8 mouse cellular contexts compared by ENCODE assay signal in the genomic region with DNA sequence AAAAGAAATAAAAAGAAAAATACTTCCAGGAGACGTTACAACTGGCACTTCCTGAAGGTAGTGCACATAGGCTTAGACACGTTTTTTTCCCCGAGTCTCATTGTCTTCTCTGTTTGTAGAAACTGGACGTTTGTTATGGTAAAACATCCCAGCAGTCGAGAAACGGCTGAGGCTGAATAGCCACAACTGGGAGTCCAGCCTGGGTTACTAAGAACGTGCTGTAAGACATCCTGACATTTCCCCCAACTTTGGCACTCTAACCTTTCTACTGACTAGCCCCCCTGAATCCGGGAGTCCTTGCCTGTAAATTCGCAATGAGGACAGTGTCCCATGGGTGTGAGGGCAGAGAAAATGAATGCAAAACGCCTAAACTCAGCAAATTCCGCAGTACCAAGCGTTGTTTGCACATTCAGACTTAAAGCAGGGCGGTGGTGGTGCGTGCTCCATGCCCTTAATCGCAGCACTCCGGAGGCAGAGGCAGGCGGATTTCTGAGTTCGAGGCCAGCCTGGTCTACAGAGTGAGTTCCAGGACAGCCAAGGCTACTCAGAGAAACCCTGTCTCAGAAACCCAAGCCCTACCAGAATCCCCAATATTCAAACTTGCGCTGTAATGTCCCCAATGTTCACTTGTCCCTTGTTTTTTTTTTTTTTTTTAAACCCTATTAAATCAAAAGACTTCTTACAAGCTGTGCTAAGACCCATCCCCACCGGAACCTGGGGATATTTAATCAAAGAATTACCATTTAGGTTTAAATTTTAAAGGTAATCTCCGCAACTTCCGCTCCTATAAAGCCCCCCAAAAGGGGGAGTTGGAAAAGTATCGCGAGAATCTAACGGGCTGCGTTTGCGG. TPM values are rescaled to one million over a fixed set of nuclear protein-coding genes. Genes with fewer than 3 reads are reported as not detected.
DNase-seq lines count a peak whose midpoint lies in the region; ATAC-seq and TF ChIP-seq lines count a peak whose summit lies in the region.

No protein-coding gene starts in this region.

- WGBS in heart, adult 2 months, result under 1% methylated on average over 27 of the region's 27 CpGs
- 2% methylated on average over 27 of the region's 27 CpGs for WGBS in kidney, adult 2 months
- under 1% methylated on average over 27 of the region's 27 CpGs for WGBS in liver, embryonic 15.5 days (ENCODE audit: insufficient replicate concordance)
- WGBS in neural tube, embryonic 12.5 days, result 3% methylated on average over 27 of the region's 27 CpGs

- peak overlapping the region; percentile 99 for H3K4me3 ChIP-seq in megakaryocyte, embryonic 14.5 days (replicated peaks)
- H3K4me3 ChIP-seq in heart, adult 2 months, result peak overlapping the region; percentile 88
- peak overlapping the region; percentile 56 for H3K4me3 ChIP-seq in kidney, adult 2 months (ENCODE audit: insufficient read depth, low read depth, low read length)
- peak overlapping the region; percentile 96 for H3K4me3 ChIP-seq in liver, embryonic 15.5 days (replicated peaks)
- peak overlapping the region; percentile 44 for H3K4me3 ChIP-seq in neural tube, embryonic 12.5 days

- no peaks in the 10 kb centered on the region; the same call in 1 of the 2 replicates for H3K79me2 ChIP-seq in heart, adult 2 months (replicated peaks; ENCODE audit: control insufficient read depth, insufficient read depth, low read length)

- no peaks in the 10 kb centered on the region for H3K27me3 ChIP-seq in megakaryocyte, embryonic 14.5 days (replicated peaks)
- no peaks in the 10 kb centered on the region for H3K27me3 ChIP-seq in heart, adult 2 months (ENCODE audit: control insufficient read depth, insufficient read depth, low read length)
- H3K27me3 ChIP-seq in kidney, adult 2 months (replicated peaks; ENCODE audit: control insufficient read depth, insufficient read depth, low read length), result no peaks in the 10 kb centered on the region
- no peaks in the 10 kb centered on the region; the same call in 1 of the 2 replicates for H3K27me3 ChIP-seq in liver, embryonic 15.5 days
- no peaks in the 10 kb centered on the region for H3K27me3 ChIP-seq in neural tube, embryonic 12.5 days (replicated peaks)

- TF ChIP-seq CTCF in heart, adult 2 months (IDR thresholded peaks at IDR 0.05), result no peak
- no peak for TF ChIP-seq CTCF in kidney, adult 2 months (conservative IDR thresholded peaks at IDR 0.05; ENCODE audit: insufficient read depth, insufficient read length, low read depth, low read length)

- peak overlapping the region; percentile 99 for H3K27ac ChIP-seq in heart, adult 2 months
- H3K27ac ChIP-seq in kidney, adult 2 months (ENCODE audit: insufficient read depth, low read depth, low read length), result peak overlapping the region; percentile 64
- peak overlapping the region; percentile 100 for H3K27ac ChIP-seq in liver, embryonic 15.5 days (replicated peaks)
- H3K27ac ChIP-seq in neural tube, embryonic 12.5 days, result peak overlapping the region; percentile 46; the same call in 1 of the 2 replicates

- peak overlapping the region; percentile 72 for H3K9ac ChIP-seq in heart, adult 2 months (ENCODE audit: low read depth, low read length)
- peak overlapping the region; percentile 100 for H3K9ac ChIP-seq in liver, embryonic 15.5 days
- peak overlapping the region; percentile 98 for H3K9ac ChIP-seq in neural tube, embryonic 12.5 days

- intact Hi-C loops in heart, adult 2 months (cut with DNase I), result loop anchor here (1.0 to 5.0 kb wide), 2 partner anchors 9 to 175 kb away; partner anchors contain the start of genes Med1 and Rpl19

- H3K4me2 ChIP-seq in liver, embryonic 15.5 days, result peak overlapping the region; percentile 68
- H3K4me2 ChIP-seq in neural tube, embryonic 12.5 days (replicated peaks), result peak overlapping the region; percentile 85

- no peaks in the 10 kb centered on the region for H3K9me3 ChIP-seq in megakaryocyte, embryonic 14.5 days
- H3K9me3 ChIP-seq in liver, embryonic 15.5 days (replicated peaks), result no peaks in the 10 kb centered on the region
- H3K9me3 ChIP-seq in neural tube, embryonic 12.5 days, result no peaks in the 10 kb centered on the region

- H3K4me1 ChIP-seq in megakaryocyte, embryonic 14.5 days, result peaks cover 20% of the 10 kb centered on the region; the same call in 1 of the 2 replicates
- peaks cover 3% of the 10 kb centered on the region for H3K4me1 ChIP-seq in heart, adult 2 months (ENCODE audit: control insufficient read depth, insufficient read depth, low read length)
- H3K4me1 ChIP-seq in kidney, adult 2 months (ENCODE audit: control insufficient read depth, insufficient read depth, low read length), result peaks cover 3% of the 10 kb centered on the region; the same call in 1 of the 2 replicates
- peaks cover 18% of the 10 kb centered on the region for H3K4me1 ChIP-seq in liver, embryonic 15.5 days (replicated peaks)
- peaks cover 11% of the 10 kb centered on the region for H3K4me1 ChIP-seq in neural tube, embryonic 12.5 days

- TF ChIP-seq EP300 in heart, adult 2 months (IDR thresholded peaks at IDR 0.05; ENCODE audit: insufficient read depth, low read depth, low read length), result no peak

- TF ChIP-seq POLR2A in heart, adult 2 months (IDR thresholded peaks at IDR 0.05; ENCODE audit: insufficient read depth, low read depth, low read length), result no peak
- TF ChIP-seq POLR2A in kidney, adult 2 months (IDR thresholded peaks at IDR 0.05; ENCODE audit: low read depth, low read length), result no peak

- peaks cover 7% of the 10 kb centered on the region for H3K36me3 ChIP-seq in megakaryocyte, embryonic 14.5 days (replicated peaks; ENCODE audit: low read length)
- peaks cover 5% of the 10 kb centered on the region for H3K36me3 ChIP-seq in heart, adult 2 months (ENCODE audit: control insufficient read depth, insufficient read depth, low read length)
- no peaks in the 10 kb centered on the region for H3K36me3 ChIP-seq in kidney, adult 2 months (ENCODE audit: control insufficient read depth, insufficient read depth, low read length)
- H3K36me3 ChIP-seq in liver, embryonic 15.5 days (replicated peaks), result no peaks in the 10 kb centered on the region
- no peaks in the 10 kb centered on the region for H3K36me3 ChIP-seq in neural tube, embryonic 12.5 days

- DNase-seq in cerebellum, adult 9-10 months, result peak; percentile 48
- DNase-seq in heart, adult 2 months, result peak; percentile 45 to 57
- peak; percentile 41 for DNase-seq in kidney, adult 2 months
- DNase-seq in thymus, postnatal 25 days, result peak; percentile 53

- ATAC-seq in megakaryocyte, adult 5-6 weeks (ENCODE audit: poor library complexity, severe bottlenecking), result no peak
- no peak for ATAC-seq in liver, embryonic 15.5 days (ENCODE audit: insufficient read depth)
- ATAC-seq in neural tube, embryonic 12.5 days (ENCODE audit: low FRiP score, low read depth), result peak; percentile 34

RNA-seq across cellular contexts. Expression of gene Cdk12, which starts 0.8 kb away (rescaled TPM):
- polyA plus RNA-seq in megakaryocyte, embryonic 14.5 days (2012; ENCODE audit: insufficient read depth, low replicate concordance), result 5.5 and 6.0 TPM in 2 replicates
- total RNA-seq in megakaryocyte, adult 5-6 weeks (2015), result 40.6 and 43.8 TPM in 2 replicates
- 50.2 and 52.2 TPM in 2 replicates for total RNA-seq in megakaryocyte, adult 5-6 weeks (2017)
- 10 to 100 TPM; 20.6 to 21.2 TPM for total RNA-seq in heart, adult 2 months (2021)
- 7.5 and 12.7 TPM in 2 replicates for polyA plus RNA-seq in heart, adult 2 months (2012; rRNA removed)
- 11.4 and 12.0 TPM in 2 replicates for polyA plus RNA-seq in kidney, adult 2 months (2012; rRNA removed)
- polyA plus RNA-seq in liver, embryonic 15.5 days (2015; fragmentation: Nextera tagmentation; extraction: Ambion mirVana), result 5.3 and 5.7 TPM in 2 replicates
- polyA plus RNA-seq in neural tube, embryonic 12.5 days (2016; fragmentation: Nextera tagmentation; extraction: Ambion mirVana), result 13.5 and 13.6 TPM in 2 replicates

RNA-seq across cellular contexts. Expression of gene Med1, which starts 8.9 kb away (rescaled TPM):
- 6.4 and 8.2 TPM in 2 replicates for polyA plus RNA-seq in megakaryocyte, embryonic 14.5 days (2012; ENCODE audit: insufficient read depth, low replicate concordance)
- total RNA-seq in megakaryocyte, adult 5-6 weeks (2015), result 64.5 and 70.6 TPM in 2 replicates
- total RNA-seq in megakaryocyte, adult 5-6 weeks (2017), result 32.5 and 36.3 TPM in 2 replicates
- total RNA-seq in heart, adult 2 months (2021), result 10 to 100 TPM; 38.6 to 43.5 TPM
- 14.0 and 26.0 TPM in 2 replicates for polyA plus RNA-seq in heart, adult 2 months (2012; rRNA removed)
- 11.8 and 13.0 TPM in 2 replicates for polyA plus RNA-seq in kidney, adult 2 months (2012; rRNA removed)
- 21.1 and 21.3 TPM in 2 replicates for polyA plus RNA-seq in liver, embryonic 15.5 days (2015; fragmentation: Nextera tagmentation; extraction: Ambion mirVana)
- polyA plus RNA-seq in neural tube, embryonic 12.5 days (2016; fragmentation: Nextera tagmentation; extraction: Ambion mirVana), result 62.9 and 74.0 TPM in 2 replicates

RNA-seq across cellular contexts. Expression of gene Fbxl20, which starts 51.8 kb away (rescaled TPM):
- polyA plus RNA-seq in megakaryocyte, embryonic 14.5 days (2012; ENCODE audit: insufficient read depth, low replicate concordance), result 4.7 and 7.1 TPM in 2 replicates
- total RNA-seq in megakaryocyte, adult 5-6 weeks (2015), result 11.3 and 12.6 TPM in 2 replicates
- 12.4 and 14.8 TPM in 2 replicates for total RNA-seq in megakaryocyte, adult 5-6 weeks (2017)
- 10 to 100 TPM; 14.3 to 14.4 TPM for total RNA-seq in heart, adult 2 months (2021)
- 10.7 and 16.0 TPM in 2 replicates for polyA plus RNA-seq in heart, adult 2 months (2012; rRNA removed)
- 15.3 and 17.4 TPM in 2 replicates for polyA plus RNA-seq in kidney, adult 2 months (2012; rRNA removed)
- polyA plus RNA-seq in liver, embryonic 15.5 days (2015; fragmentation: Nextera tagmentation; extraction: Ambion mirVana), result 6.5 and 6.9 TPM in 2 replicates
- 33.1 and 40.7 TPM in 2 replicates for polyA plus RNA-seq in neural tube, embryonic 12.5 days (2016; fragmentation: Nextera tagmentation; extraction: Ambion mirVana)

Comparison
In these comparisons a context has a peak if more than half of its experiments do, and no peak if none do; other contexts are left out.
1. H3K4me3 ChIP-seq: peak in every context shown above with its lines; median percentile 99 in megakaryocyte, embryonic 14.5 days; 96 in liver, embryonic 15.5 days; 88 in heart, adult 2 months; 56 in kidney, adult 2 months; 44 in neural tube, embryonic 12.5 days.
2. H3K27ac ChIP-seq: peak in every context shown above with its lines; median percentile 100 in liver, embryonic 15.5 days; 99 in heart, adult 2 months; 64 in kidney, adult 2 months; 46 in neural tube, embryonic 12.5 days.